Mouse (Mus musculus): ENCODE data around the gene Zswim3. TPM values are rescaled to one million over a fixed set of nuclear protein-coding genes. Genes with fewer than 3 reads are reported as not detected.

The Zswim3 gene
- polyA plus RNA-seq, 1 experiment from 2014 or later: 5.9 TPM

DNA sequence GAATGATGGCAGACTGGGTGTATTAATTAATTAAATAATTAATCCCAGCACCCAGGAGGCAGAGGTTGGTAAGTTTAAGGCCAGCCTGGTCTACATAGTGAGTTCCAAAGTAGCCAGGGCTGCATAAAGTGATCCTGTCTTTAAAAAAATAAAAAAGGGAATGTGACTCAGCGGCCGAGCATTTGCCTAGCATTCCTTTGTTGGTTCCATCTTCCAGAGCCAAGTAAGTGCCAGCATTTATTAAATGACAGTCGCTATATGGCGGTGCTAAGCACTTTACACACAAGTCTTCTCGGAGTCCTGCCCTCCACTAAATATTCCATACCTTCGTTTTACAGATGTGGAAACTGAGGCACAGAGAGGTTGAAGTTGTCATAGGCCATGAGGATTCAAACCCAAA lies 28.8 kb upstream of the Zswim3 start:
- no peak overlapping the region for H3K4me2 ChIP-seq (ENCODE audit: low read length)

DNA sequence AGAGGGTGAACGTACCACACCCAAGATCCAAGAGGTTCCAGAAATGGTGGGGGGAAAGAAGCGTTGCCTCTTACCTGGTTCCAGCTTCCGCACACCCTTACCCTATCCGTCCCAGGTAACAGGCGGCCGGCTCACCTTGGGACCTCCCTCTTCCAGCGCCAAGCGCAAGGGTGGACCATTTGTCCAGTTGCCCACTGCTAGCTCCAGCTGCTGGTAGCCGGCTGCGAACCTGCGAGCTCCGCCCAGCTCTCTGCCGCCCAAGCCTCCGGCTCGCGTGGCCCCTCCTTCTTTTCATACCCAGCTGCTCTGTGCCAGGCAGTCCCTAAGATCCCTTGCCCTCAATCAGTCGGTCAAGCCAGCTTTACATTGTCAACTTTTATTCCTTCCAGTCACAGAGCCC lies 28.1 kb upstream of the Zswim3 start:
- no peaks in the 10 kb centered on the region for H3K9me3 ChIP-seq (ENCODE audit: control insufficient read depth, low read length)
- H3K4me3 ChIP-seq (ENCODE audit: control insufficient read depth in 1 of 2, insufficient read depth in 1 of 2, low read depth in 1 of 2, low read length in 2 of 2): no peak overlapping the region
- 55% methylated on average over 17 of the region's 17 CpGs for WGBS
- 0 out of 2 replicates have a peak, but pooled peaks cover 5% of the 10 kb centered on the region for H3K27me3 ChIP-seq (ENCODE audit: control insufficient read depth, insufficient read depth, low read length)
- no peak overlapping the region for H3K4me2 ChIP-seq (ENCODE audit: low read length)
- no peak overlapping the region for H3K27ac ChIP-seq (replicated peaks in 1 of 2; ENCODE audit: control insufficient read depth in 1 of 2, insufficient read depth in 1 of 2, low read depth in 2 of 2, low read length in 2 of 2)
- no peak for ATAC-seq (ENCODE audit: insufficient number of reproducible peaks, insufficient read depth, low FRiP score, low read depth)
- peaks cover 5 to 6% of the 10 kb centered on the region in 2 experiments; a peak in 3 of 4 replicates for H3K4me1 ChIP-seq (ENCODE audit: control insufficient read depth in 2 of 2, insufficient read depth in 2 of 2, low read length in 2 of 2)
- H3K36me3 ChIP-seq (ENCODE audit: control insufficient read depth, insufficient read depth, low read length): peaks cover 21% of the 10 kb centered on the region
- no peak overlapping the region for H3K9ac ChIP-seq (ENCODE audit: low read length)

More for the DNA sequence above, 28.8 kb upstream of the Zswim3 start:
- Histone ChIP-seq H3K36me3 (ENCODE audit: control insufficient read depth, insufficient read depth, low read length) (peaks cover 27% of the 10 kb centered on the region), H3K4me1 (ENCODE audit: control insufficient read depth in 2 of 2, insufficient read depth in 2 of 2, low read length in 2 of 2) (peaks cover 11 to 12% of the 10 kb centered on the region in 2 experiments), H3K27ac (replicated peaks in 1 of 2; ENCODE audit: control insufficient read depth in 1 of 2, insufficient read depth in 1 of 2, low read depth in 2 of 2, low read length in 2 of 2) (no peak overlapping the region), H3K27me3 (ENCODE audit: control insufficient read depth, insufficient read depth, low read length) (0 out of 2 replicates have a peak, but pooled peaks cover 5% of the 10 kb centered on the region), H3K4me3 (ENCODE audit: control insufficient read depth in 1 of 2, insufficient read depth in 1 of 2, low read depth in 1 of 2, low read length in 2 of 2) (no peak overlapping the region), H3K9me3 (ENCODE audit: control insufficient read depth, low read length) (no peaks in the 10 kb centered on the region), H3K9ac (ENCODE audit: low read length) (no peak overlapping the region)
- WGBS: 73% methylated on average over 6 of the region's 6 CpGs
- no peak for ATAC-seq (ENCODE audit: insufficient number of reproducible peaks, insufficient read depth, low FRiP score, low read depth)

DNA sequence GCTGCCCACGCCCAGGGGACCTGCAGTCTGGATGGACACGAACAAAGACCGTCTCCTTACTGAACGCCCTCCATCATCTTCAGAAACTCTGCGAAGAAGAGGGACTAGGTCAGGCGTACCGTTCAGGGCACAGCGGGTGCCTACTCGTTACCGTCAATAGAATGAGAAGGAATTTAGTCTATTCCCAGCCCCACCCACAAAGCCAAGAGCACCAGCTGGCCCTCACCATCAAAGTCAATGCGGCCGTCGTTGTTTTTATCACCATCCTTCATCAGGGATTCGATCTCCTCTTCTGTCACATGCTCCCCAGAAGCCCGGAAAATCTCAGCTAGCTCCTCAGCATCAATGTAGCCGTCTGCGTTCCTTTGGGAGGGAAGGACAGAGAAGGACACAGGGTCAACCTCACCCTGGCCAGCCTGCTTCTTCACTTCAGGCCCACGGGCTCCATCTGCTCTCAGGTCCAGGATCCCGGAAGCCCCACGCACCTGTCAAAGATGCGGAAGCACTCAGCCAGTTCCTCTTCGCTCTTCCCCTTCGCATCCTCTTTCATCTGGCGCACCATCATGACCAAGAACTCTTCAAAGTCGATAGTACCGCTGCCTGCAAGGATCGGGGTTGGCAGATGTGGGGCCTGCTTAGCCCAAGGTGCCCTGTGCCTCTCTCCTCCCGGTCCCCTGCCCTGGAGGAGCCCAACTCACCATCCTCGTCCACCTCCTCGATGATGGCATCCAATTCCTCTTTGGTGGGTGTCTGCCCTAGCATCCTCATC lies 27.5 kb upstream of the Zswim3 start:
- no peak overlapping the region for H3K27ac ChIP-seq (replicated peaks in 1 of 2; ENCODE audit: control insufficient read depth in 1 of 2, insufficient read depth in 1 of 2, low read depth in 2 of 2, low read length in 2 of 2)
- 0 out of 2 replicates have a peak, but pooled peaks cover 5% of the 10 kb centered on the region for H3K27me3 ChIP-seq (ENCODE audit: control insufficient read depth, insufficient read depth, low read length)
- H3K4me1 ChIP-seq (ENCODE audit: control insufficient read depth in 2 of 2, insufficient read depth in 2 of 2, low read length in 2 of 2): no peaks in the 10 kb centered on the region; a peak in 1 of 4 replicates
- no peaks in the 10 kb centered on the region for H3K9me3 ChIP-seq (ENCODE audit: control insufficient read depth, low read length)
- no peak overlapping the region for H3K4me3 ChIP-seq (ENCODE audit: control insufficient read depth in 1 of 2, insufficient read depth in 1 of 2, low read depth in 1 of 2, low read length in 2 of 2)
- peaks cover 15% of the 10 kb centered on the region for H3K36me3 ChIP-seq (ENCODE audit: control insufficient read depth, insufficient read depth, low read length)
- WGBS: 78% methylated on average over 30 of the region's 30 CpGs
- no peak for ATAC-seq (ENCODE audit: insufficient number of reproducible peaks, insufficient read depth, low FRiP score, low read depth)
- H3K4me2 ChIP-seq (ENCODE audit: low read length): no peak overlapping the region
- H3K9ac ChIP-seq (ENCODE audit: low read length): no peak overlapping the region

DNA sequence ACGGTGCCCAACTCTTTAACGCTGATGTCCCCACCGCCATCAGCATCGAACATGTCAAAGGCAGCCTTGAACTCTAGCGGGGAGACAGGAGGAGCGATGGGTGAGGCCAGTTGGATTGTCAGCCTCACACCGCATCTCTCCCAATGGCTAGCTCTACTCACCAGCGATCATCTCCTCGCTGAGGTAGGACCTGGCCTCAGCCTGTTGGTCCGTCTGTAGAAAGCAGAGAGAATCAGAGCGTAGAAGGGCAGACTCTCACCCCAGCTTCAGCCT lies 26.9 kb upstream of the Zswim3 start:
- Histone ChIP-seq H3K9ac (ENCODE audit: low read length) (no peak overlapping the region), H3K4me1 (ENCODE audit: control insufficient read depth in 2 of 2, insufficient read depth in 2 of 2, low read length in 2 of 2) (no peaks in the 10 kb centered on the region; a peak in 1 of 4 replicates), H3K27me3 (ENCODE audit: control insufficient read depth, insufficient read depth, low read length) (0 out of 2 replicates have a peak, but pooled peaks cover 5% of the 10 kb centered on the region), H3K9me3 (ENCODE audit: control insufficient read depth, low read length) (no peaks in the 10 kb centered on the region), H3K4me2 (ENCODE audit: low read length) (no peak overlapping the region), H3K27ac (replicated peaks in 1 of 2; ENCODE audit: control insufficient read depth in 1 of 2, insufficient read depth in 1 of 2, low read depth in 2 of 2, low read length in 2 of 2) (no peak overlapping the region), H3K36me3 (ENCODE audit: control insufficient read depth, insufficient read depth, low read length) (peaks cover 9% of the 10 kb centered on the region), H3K4me3 (ENCODE audit: control insufficient read depth in 1 of 2, insufficient read depth in 1 of 2, low read depth in 1 of 2, low read length in 2 of 2) (no peak overlapping the region)
- no peak for ATAC-seq (ENCODE audit: insufficient number of reproducible peaks, insufficient read depth, low FRiP score, low read depth)
- WGBS: 90% methylated on average over 11 of the region's 11 CpGs

DNA sequence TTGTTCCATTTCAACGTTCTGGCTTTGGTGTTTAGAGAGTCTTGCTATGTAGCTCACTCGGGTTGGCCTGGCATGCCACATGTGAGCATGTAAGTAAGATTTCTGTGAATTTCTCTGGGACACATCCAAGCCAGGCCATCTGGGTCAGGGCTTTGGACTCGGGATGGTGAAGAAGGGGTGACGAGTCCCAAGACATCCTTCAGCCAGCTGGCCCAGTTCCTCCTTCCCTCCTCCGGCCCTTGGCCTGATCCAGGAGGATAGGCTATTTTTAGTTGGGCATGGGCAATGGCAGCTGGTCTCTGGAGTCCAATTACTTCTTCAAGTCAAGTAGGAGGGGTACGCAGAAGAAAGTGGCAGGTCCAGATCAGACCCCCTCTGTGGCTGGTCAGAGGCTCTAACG lies 26.1 kb upstream of the Zswim3 start:
- ATAC-seq (ENCODE audit: insufficient number of reproducible peaks, insufficient read depth, low FRiP score, low read depth): no peak
- WGBS: 62% methylated on average over 7 of the region's 7 CpGs

DNA sequence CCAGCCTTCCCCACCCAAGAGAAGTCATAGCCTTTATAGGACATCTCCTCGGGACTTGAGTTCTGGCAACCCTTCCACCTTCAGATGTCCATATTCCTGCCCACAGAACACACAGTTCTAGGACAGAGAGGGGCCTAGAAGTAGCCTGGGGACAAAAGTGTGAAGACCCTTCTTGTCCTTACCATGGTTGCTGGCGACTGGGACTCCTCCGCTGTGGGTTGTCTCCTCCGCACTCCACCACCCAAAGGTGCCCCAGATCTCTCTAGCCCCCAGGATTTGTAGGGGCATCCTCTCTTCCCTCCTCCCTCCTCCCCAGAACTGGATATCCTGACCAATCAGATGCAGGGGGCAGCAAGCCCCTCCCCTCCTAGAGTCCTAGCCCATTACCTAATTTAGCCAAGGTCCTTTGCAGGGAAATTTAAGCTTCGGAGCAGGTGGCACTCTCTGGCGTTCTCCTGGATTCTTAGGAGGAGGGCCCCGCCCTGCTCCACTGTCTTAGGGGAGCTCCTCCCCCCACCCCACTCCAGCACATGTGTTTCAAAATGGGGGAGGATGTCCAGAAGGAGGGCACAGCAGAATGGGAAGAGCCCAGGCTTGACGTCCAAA lies 25.3 kb upstream of the Zswim3 start, which contains the start of gene Tnnc2:
Gene Tnnc2, minus strand, starts transcription at position 487 of the 606 bp plus-strand sequence.
- Histone ChIP-seq H3K9me3 (ENCODE audit: control insufficient read depth, low read length) (no peaks in the 10 kb centered on the region), H3K4me2 (ENCODE audit: low read length) (no peak within 1 kb of the TSS), H3K9ac (ENCODE audit: low read length) (no peak within 1 kb of the TSS), H3K27ac (replicated peaks in 1 of 2; ENCODE audit: control insufficient read depth in 1 of 2, insufficient read depth in 1 of 2, low read depth in 2 of 2, low read length in 2 of 2) (no peak within 1 kb of the TSS), H3K4me3 (ENCODE audit: control insufficient read depth in 1 of 2, insufficient read depth in 1 of 2, low read depth in 1 of 2, low read length in 2 of 2) (no peak within 1 kb of the TSS), H3K36me3 (ENCODE audit: control insufficient read depth, insufficient read depth, low read length) (no peaks in the 10 kb centered on the region), H3K4me1 (ENCODE audit: control insufficient read depth in 2 of 2, insufficient read depth in 2 of 2, low read length in 2 of 2) (peaks cover 0 to 2% of the 10 kb centered on the region in 2 experiments; a peak in 3 of 4 replicates), H3K27me3 (ENCODE audit: control insufficient read depth, insufficient read depth, low read length) (0 out of 2 replicates have a peak, but pooled peaks cover 5% of the 10 kb centered on the region)
- no peak for ATAC-seq (ENCODE audit: insufficient number of reproducible peaks, insufficient read depth, low FRiP score, low read depth)
- WGBS: 62% methylated on average over 8 of the region's 8 CpGs

More for the DNA sequence above, 26.1 kb upstream of the Zswim3 start:
- Histone ChIP-seq H3K4me1 (ENCODE audit: control insufficient read depth in 2 of 2, insufficient read depth in 2 of 2, low read length in 2 of 2) (no peaks in the 10 kb centered on the region; a peak in 1 of 4 replicates), H3K9me3 (ENCODE audit: control insufficient read depth, low read length) (no peaks in the 10 kb centered on the region), H3K27ac (replicated peaks in 1 of 2; ENCODE audit: control insufficient read depth in 1 of 2, insufficient read depth in 1 of 2, low read depth in 2 of 2, low read length in 2 of 2) (no peak overlapping the region), H3K4me3 (ENCODE audit: control insufficient read depth in 1 of 2, insufficient read depth in 1 of 2, low read depth in 1 of 2, low read length in 2 of 2) (no peak overlapping the region), H3K27me3 (ENCODE audit: control insufficient read depth, insufficient read depth, low read length) (0 out of 2 replicates have a peak, but pooled peaks cover 5% of the 10 kb centered on the region), H3K9ac (ENCODE audit: low read length) (no peak overlapping the region), H3K36me3 (ENCODE audit: control insufficient read depth, insufficient read depth, low read length) (0 out of 2 replicates have a peak, but pooled peaks cover 2% of the 10 kb centered on the region), H3K4me2 (ENCODE audit: low read length) (no peak overlapping the region)

DNA sequence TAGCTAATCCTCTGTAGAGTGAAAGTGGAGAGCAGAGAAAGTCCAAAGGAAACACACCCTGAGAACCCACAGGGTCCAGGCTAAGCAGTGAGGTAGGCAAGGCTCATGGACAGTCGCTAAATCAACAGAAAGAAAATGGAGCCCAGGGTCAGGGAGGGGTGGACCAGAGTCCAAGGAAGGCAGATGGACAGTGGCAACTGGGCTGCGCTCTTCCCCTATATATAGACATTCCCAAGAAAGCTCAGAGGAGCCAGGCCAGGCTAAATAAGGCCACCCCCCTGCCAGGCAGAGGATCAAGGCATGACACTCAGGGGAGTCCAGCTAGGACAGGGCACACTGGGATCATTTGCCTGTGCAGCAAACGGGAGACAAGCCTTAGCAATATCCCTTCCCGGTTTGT lies 23.0 kb upstream of the Zswim3 start:
- ATAC-seq (ENCODE audit: insufficient number of reproducible peaks, insufficient read depth, low FRiP score, low read depth): no peak

More for the DNA sequence above, 23.0 kb upstream of the Zswim3 start:
- no peak overlapping the region for H3K27ac ChIP-seq (replicated peaks in 1 of 2; ENCODE audit: control insufficient read depth in 1 of 2, insufficient read depth in 1 of 2, low read depth in 2 of 2, low read length in 2 of 2)
- H3K36me3 ChIP-seq (ENCODE audit: control insufficient read depth, insufficient read depth, low read length): no peaks in the 10 kb centered on the region
- H3K4me3 ChIP-seq (ENCODE audit: control insufficient read depth in 1 of 2, insufficient read depth in 1 of 2, low read depth in 1 of 2, low read length in 2 of 2): no peak overlapping the region
- peaks cover 3 to 9% of the 10 kb centered on the region in 2 experiments for H3K4me1 ChIP-seq (ENCODE audit: control insufficient read depth in 2 of 2, insufficient read depth in 2 of 2, low read length in 2 of 2)
- H3K9ac ChIP-seq (ENCODE audit: low read length): no peak overlapping the region
- no peak overlapping the region for H3K4me2 ChIP-seq (ENCODE audit: low read length)
- no peaks in the 10 kb centered on the region for H3K9me3 ChIP-seq (ENCODE audit: control insufficient read depth, low read length)
- 61% methylated on average over 4 of the region's 4 CpGs for WGBS
- H3K27me3 ChIP-seq (ENCODE audit: control insufficient read depth, insufficient read depth, low read length): 0 out of 2 replicates have a peak, but pooled peaks cover under 1% of the 10 kb centered on the region
